Mouse (Mus musculus): ENCODE measurements around the gene Nrros. TPM values are rescaled to one million over a fixed set of nuclear protein-coding genes. Genes with fewer than 3 reads are reported as not detected.

The Nrros gene
- total RNA-seq, 2 experiments from 2014 or later: 4.7 to 5.2 TPM

Other genes starting within 250 kb of the Nrros start
- 1 to 10 TPM in 1 of 2 experiments, under 1 TPM in 1; 0.81 to 2.0 TPM for gene Pigz, start 231.7 kb downstream of the Nrros start, total RNA-seq (2021)
- gene 0610012G03Rik, start 217.1 kb downstream of the Nrros start, total RNA-seq (2021): 10 to 100 TPM; 74.5 to 75.6 TPM
- gene Ncbp2, start 217.1 kb downstream of the Nrros start, total RNA-seq (2021): 10 to 100 TPM; 23.6 to 27.0 TPM
- gene Senp5, start 162.3 kb downstream of the Nrros start, total RNA-seq (2021): 10 to 100 TPM; 10.4 to 12.4 TPM
- gene Pak2, start 86.3 kb downstream of the Nrros start, total RNA-seq (2021): 10 to 100 TPM; 26.1 to 26.7 TPM
- gene Pigx, start 65.9 kb downstream of the Nrros start, total RNA-seq (2021): 10 to 100 TPM; 17.7 to 18.7 TPM
- gene Cep19, start 65.8 kb downstream of the Nrros start, total RNA-seq (2021): 10 to 100 TPM; 10.1 to 10.5 TPM
- gene Bex6, start 14.2 kb upstream of the Nrros start, total RNA-seq (2021): not detected
- gene Fbxo45, start 81.6 kb upstream of the Nrros start, total RNA-seq (2021): 10 to 100 TPM; 11.5 to 14.0 TPM
- 1 to 10 TPM; 6.8 to 8.0 TPM for gene Wdr53, start 81.6 kb upstream of the Nrros start, total RNA-seq (2021)
- gene Smco1, start 105.9 kb upstream of the Nrros start, total RNA-seq (2021): 10 to 100 TPM; 28.1 to 28.7 TPM
- 10 to 100 TPM; 13.7 TPM for gene Rnf168, start 111.9 kb upstream of the Nrros start, total RNA-seq (2021)
- gene Ubxn7, start 166.7 kb upstream of the Nrros start, total RNA-seq (2021): 10 to 100 TPM; 30.0 to 32.6 TPM
- gene Tm4sf19, start 234.9 kb upstream of the Nrros start, total RNA-seq (2021): not detected

All from heart, postnatal 36 days (tissue).